Mouse (Mus musculus) MEL (cell line): Measurements from ENCODE around the gene Olfr994. TPM values are rescaled to one million over a fixed set of nuclear protein-coding genes. Genes with fewer than 3 reads are reported as not detected.

Experiments used
- polyA plus RNA-seq, 2 experiments: library from polyadenylated mRNA; stranded (reverse) in 1 of 2; unstranded in 1 of 2; fragments of >175 nt in 1 of 2; fragments of >200 nt in 1 of 2; gene quantifications; 2 replicates each; pipeline versions ENCODE4 v1.2.1 to v1.2.4; 2012; ENCODE audit warnings: low replicate concordance in 2 of 2, low read depth in 1 of 2; ENCODE audit not compliant: insufficient read length in 2 of 2, insufficient read depth in 1 of 2, missing spikeins in 1 of 2
- total RNA-seq: library from RNA; depleted of rRNA; stranded (reverse); fragments of 300-350 nt; gene quantifications from 2 replicates; pipeline ENCODE4 v1.2.3, GENCODE M21; 2012; rRNA removed

The Olfr994 gene
- total and polyA plus RNA-seq, 3 experiments: not detected

Other genes with a start within 250 kb of the Olfr994 start
- not detected in 2 replicates for gene Lrrc55, start 239.3 kb downstream of the Olfr994 start, total RNA-seq
- gene Lrrc55, start 239.3 kb downstream of the Olfr994 start, polyA plus RNA-seq: not detected
- not detected in 2 replicates for gene Olfr987, start 97.1 kb downstream of the Olfr994 start, total RNA-seq
- not detected for gene Olfr987, start 97.1 kb downstream of the Olfr994 start, polyA plus RNA-seq
- not detected in 2 replicates for gene Olfr988, start 73.2 kb downstream of the Olfr994 start, total RNA-seq
- gene Olfr988, start 73.2 kb downstream of the Olfr994 start, polyA plus RNA-seq: not detected
- gene Olfr992, start 27.0 kb downstream of the Olfr994 start, total RNA-seq: not detected in 2 replicates
- gene Olfr992, start 27.0 kb downstream of the Olfr994 start, polyA plus RNA-seq: not detected
- gene Olfr993, start 21.6 kb downstream of the Olfr994 start, total RNA-seq: not detected in 2 replicates
- not detected for gene Olfr993, start 21.6 kb downstream of the Olfr994 start, polyA plus RNA-seq
- gene Olfr995, start 7.2 kb upstream of the Olfr994 start, total RNA-seq: not detected in 2 replicates
- not detected for gene Olfr995, start 7.2 kb upstream of the Olfr994 start, polyA plus RNA-seq
- gene 4833423E24Rik, start 82.6 kb upstream of the Olfr994 start, total RNA-seq: not detected in 2 replicates
- gene 4833423E24Rik, start 82.6 kb upstream of the Olfr994 start, polyA plus RNA-seq: not detected
- gene Olfr996, start 142.8 kb upstream of the Olfr994 start, total RNA-seq: not detected in 2 replicates
- not detected for gene Olfr996, start 142.8 kb upstream of the Olfr994 start, polyA plus RNA-seq
- not detected in 2 replicates for gene Olfr998, start 152.5 kb upstream of the Olfr994 start, total RNA-seq
- not detected for gene Olfr998, start 152.5 kb upstream of the Olfr994 start, polyA plus RNA-seq
- not detected in 2 replicates for gene Olfr1000, start 175.5 kb upstream of the Olfr994 start, total RNA-seq
- gene Olfr1000, start 175.5 kb upstream of the Olfr994 start, polyA plus RNA-seq: not detected
- not detected in 2 replicates for gene Olfr1002, start 214.3 kb upstream of the Olfr994 start, total RNA-seq
- gene Olfr1002, start 214.3 kb upstream of the Olfr994 start, polyA plus RNA-seq: not detected
- not detected in 2 replicates for gene Olfr154, start 228.0 kb upstream of the Olfr994 start, total RNA-seq
- gene Olfr154, start 228.0 kb upstream of the Olfr994 start, polyA plus RNA-seq: not detected
- gene Olfr1006, start 242.3 kb upstream of the Olfr994 start, total RNA-seq: not detected in 2 replicates
- not detected for gene Olfr1006, start 242.3 kb upstream of the Olfr994 start, polyA plus RNA-seq